Mouse (Mus musculus) lung, postnatal 0 days (tissue): ENCODE measurements around the gene Xpot.

Experiments
- CTCF ChIP-seq: IDR thresholded peaks from 2 replicates; pipeline ENCODE4 v1.5.1; 2016; ENCODE audit warnings: antibody characterized with exemption, mild to moderate bottlenecking
- EP300 ChIP-seq: IDR thresholded peaks from 2 replicates; pipeline ENCODE4 v1.6.1; 2016; ENCODE audit warnings: antibody characterized with exemption, mild to moderate bottlenecking, control low read depth

- TF ChIP-seq CTCF (no peak), EP300 (no peak)
These were observed 67.9 kb downstream of the Xpot start for GRCm38 (mm10) chr10:121558231-121558630.
